Mouse (Mus musculus) layer of hippocampus, postnatal 10 days (tissue): Measurements from ENCODE around the gene Adgb. TPM values are rescaled to one million over a fixed set of nuclear protein-coding genes. Genes with fewer than 3 reads are reported as not detected.

Source experiments
- total RNA-seq, 2 experiments: library from RNA; stranded (reverse); gene quantifications; 2 replicates each; pipeline ENCODE4 v1.2.3; 2021

The Adgb gene
- total RNA-seq, 2 experiments from 2014 or later: 0.42 to 0.78 TPM

Other genes with a start within 250 kb of the Adgb start
- 1 to 10 TPM; 1.9 to 3.8 TPM for gene Rab32, start 85.9 kb upstream of the Adgb start, total RNA-seq
- not detected for gene Gm10944, start 209.0 kb upstream of the Adgb start, total RNA-seq